Mouse (Mus musculus) liver, embryonic 15.5 days (tissue): Measurements from ENCODE around the gene Unc5a. TPM values are rescaled to one million over a fixed set of nuclear protein-coding genes. Genes with fewer than 3 reads are reported as not detected.

Experiments
- ATAC-seq: fragments of 200-750 bp; cut with Nextera tagmentation; 2 replicates; pipeline ENCODE4 v1.8.0; 2017; ENCODE audit warnings: moderate number of reproducible peaks, mild to moderate bottlenecking, moderate library complexity; ENCODE audit not compliant: insufficient read depth
- H3K27ac ChIP-seq: fragments of 300-500 bp; sonication (generic); replicated peaks from 2 replicates; pipeline ENCODE4 v1.5.1; 2015; ENCODE audit warnings: mild to moderate bottlenecking, inconsistent platforms
- H3K27me3 ChIP-seq: fragments of 300-500 bp; sonication (generic); 2 replicates; pipeline ENCODE4 v1.6.1; 2015; ENCODE audit warnings: mild to moderate bottlenecking, inconsistent platforms
- H3K36me3 ChIP-seq: fragments of 300-500 bp; sonication (generic); replicated peaks from 2 replicates; pipeline ENCODE4 v1.6.1; 2015; ENCODE audit warnings: moderate library complexity, mild to moderate bottlenecking, inconsistent platforms
- H3K4me1 ChIP-seq: fragments of 300-500 bp; sonication (generic); replicated peaks from 2 replicates; pipeline ENCODE4 v1.6.1; 2015; ENCODE audit warnings: inconsistent platforms
- H3K4me2 ChIP-seq: fragments of 300-500 bp; sonication (generic); 2 replicates; pipeline ENCODE4 v1.6.1; 2015; ENCODE audit warnings: moderate library complexity, mild to moderate bottlenecking, inconsistent platforms
- H3K4me3 ChIP-seq: fragments of 300-500 bp; sonication (generic); replicated peaks from 2 replicates; pipeline ENCODE4 v1.5.1; 2015; ENCODE audit warnings: mild to moderate bottlenecking, inconsistent platforms
- H3K9ac ChIP-seq: fragments of 300-500 bp; sonication (generic); 2 replicates; pipeline ENCODE4 v1.6.1; 2015; ENCODE audit warnings: moderate library complexity, mild to moderate bottlenecking, inconsistent platforms
- H3K9me3 ChIP-seq: fragments of 300-500 bp; sonication (generic); replicated peaks from 2 replicates; pipeline ENCODE4 v1.6.1; 2016; ENCODE audit warnings: inconsistent platforms
- WGBS: fragments of 180-500 bp; shearing (Covaris S2); methylation state at CpG from one replicate; pipeline ENCODE4 v1.1.7; 2015; ENCODE audit warnings: mixed read lengths; ENCODE audit not compliant: insufficient replicate concordance; 5-methylcytosine and 5-hydroxymethylcytosine counted together
- polyA plus RNA-seq: library from polyadenylated mRNA; unstranded; fragments of >200 nt; fragmentation: Nextera tagmentation; extraction: Ambion mirVana; gene quantifications from 2 replicates; pipeline ENCODE4 v1.2.1, GENCODE M21; 2015

Unc5a gene
- polyA plus RNA-seq, 1 experiment from 2014 or later, result 0.51 TPM

DNA sequence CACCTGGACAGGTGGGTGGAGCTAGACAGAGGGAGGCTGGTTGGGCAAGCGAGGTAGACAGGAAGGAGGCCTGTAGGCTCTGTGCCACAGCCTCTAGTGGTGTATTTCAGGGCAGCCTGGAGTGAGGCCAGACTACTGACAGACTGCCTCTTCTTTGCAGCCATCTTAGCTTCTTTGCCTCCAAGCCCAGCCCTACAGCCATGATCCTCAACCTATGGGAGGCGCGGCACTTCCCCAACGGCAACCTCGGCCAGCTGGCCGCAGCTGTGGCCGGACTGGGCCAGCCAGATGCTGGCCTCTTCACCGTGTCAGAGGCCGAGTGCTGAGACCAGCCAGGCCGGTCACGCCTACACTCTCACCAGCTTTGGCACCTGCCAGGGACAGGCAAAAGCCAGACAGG, 55.4 kb downstream of the Unc5a start:
- no peaks in the 10 kb centered on the region for H3K9me3 ChIP-seq

DNA sequence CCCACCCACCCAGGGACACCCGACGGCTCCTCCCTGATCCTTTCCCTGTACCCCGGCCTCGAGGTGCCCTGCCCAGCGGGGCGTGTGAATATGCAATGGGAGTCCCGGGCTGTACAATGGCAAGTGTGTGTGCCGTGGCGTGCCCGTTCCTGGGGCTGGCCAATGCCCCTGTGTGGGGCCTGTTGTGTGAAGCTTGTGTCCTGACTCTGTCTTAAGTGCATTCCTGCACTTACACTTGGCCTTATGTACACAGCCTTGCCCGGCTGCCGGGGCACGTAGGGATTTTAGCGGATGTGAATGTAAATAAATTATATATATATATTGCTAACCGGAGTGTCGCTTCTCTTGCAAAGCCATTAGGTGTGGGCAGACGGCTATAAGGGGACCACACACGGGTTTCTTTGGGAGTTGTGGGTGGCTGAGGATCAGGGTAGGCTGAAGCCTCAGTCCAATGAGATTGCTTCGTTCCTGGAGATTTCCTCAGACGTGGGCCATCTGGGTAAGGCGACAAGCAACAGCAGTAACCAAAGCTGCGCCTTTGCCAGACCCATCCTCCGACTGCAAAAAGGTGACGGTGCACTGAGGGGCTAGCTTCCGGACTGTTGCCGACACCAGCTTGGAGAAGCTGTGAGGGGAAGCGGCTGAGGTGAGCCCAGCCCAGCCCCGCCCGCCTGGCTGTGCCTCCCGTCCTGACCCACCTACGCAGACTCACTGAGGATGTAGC, 56.6 kb downstream of the Unc5a start:
- no peak for ATAC-seq
- H3K4me1 ChIP-seq, result no peaks in the 10 kb centered on the region
- no peak overlapping the region for H3K4me3 ChIP-seq
- H3K27me3 ChIP-seq, result no peaks in the 10 kb centered on the region
- WGBS, result 70% methylated on average over 31 of the region's 31 CpGs
- no peaks in the 10 kb centered on the region for H3K9me3 ChIP-seq
- no peak overlapping the region for H3K9ac ChIP-seq
- H3K27ac ChIP-seq, result no peak overlapping the region
- no peak overlapping the region for H3K4me2 ChIP-seq
- no peaks in the 10 kb centered on the region for H3K36me3 ChIP-seq

More for the DNA sequence above, 55.4 kb downstream of the Unc5a start:
- ATAC-seq, result no peak
- H3K9ac ChIP-seq, result no peak overlapping the region
- no peak overlapping the region for H3K27ac ChIP-seq
- no peaks in the 10 kb centered on the region for H3K27me3 ChIP-seq
- 72% methylated on average over 11 of the region's 11 CpGs for WGBS
- no peak overlapping the region for H3K4me2 ChIP-seq
- H3K36me3 ChIP-seq, result no peaks in the 10 kb centered on the region
- no peaks in the 10 kb centered on the region for H3K4me1 ChIP-seq
- H3K4me3 ChIP-seq, result no peak overlapping the region

DNA sequence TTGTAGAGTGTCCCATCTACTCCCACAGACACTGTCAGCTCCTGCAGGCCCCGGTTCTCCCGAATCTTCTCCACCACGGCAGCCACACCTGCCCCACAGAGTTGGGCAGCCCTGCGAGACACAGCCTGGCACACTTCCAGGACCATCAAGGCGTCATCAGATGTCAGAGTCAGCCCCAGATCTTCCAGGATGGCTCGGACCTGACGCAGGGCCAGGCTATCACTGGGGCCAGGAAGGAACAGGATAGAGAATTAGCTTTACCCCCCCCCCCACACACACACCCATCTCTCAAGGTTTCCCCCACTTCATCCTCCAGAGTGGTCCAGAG, 57.2 kb downstream of the Unc5a start:
- ATAC-seq, result no peak
- Histone ChIP-seq H3K27ac (no peak overlapping the region), H3K9ac (no peak overlapping the region), H3K9me3 (no peaks in the 10 kb centered on the region), H3K4me2 (no peak overlapping the region), H3K4me1 (no peaks in the 10 kb centered on the region), H3K27me3 (no peaks in the 10 kb centered on the region), H3K4me3 (no peak overlapping the region), H3K36me3 (no peaks in the 10 kb centered on the region)
- WGBS, result 71% methylated on average over 7 of the region's 7 CpGs

DNA sequence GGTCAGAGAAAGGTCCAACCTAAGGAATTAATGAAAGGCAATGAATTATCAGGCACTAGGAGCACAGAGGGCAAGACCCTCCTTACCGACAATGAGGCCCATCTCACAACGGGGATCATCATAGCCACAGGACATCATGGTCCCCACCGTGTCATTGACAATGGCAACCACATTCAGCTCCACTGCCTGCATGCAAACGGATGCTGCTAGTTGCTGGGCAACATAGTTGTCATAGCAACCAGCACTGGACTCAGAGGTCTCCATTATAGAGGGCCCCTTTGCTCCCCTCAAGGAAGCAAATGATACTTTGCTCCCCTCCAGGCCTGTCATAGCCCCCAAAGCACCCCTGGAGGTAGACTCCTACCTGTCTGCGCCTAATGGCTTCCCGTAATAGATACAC, 59.4 kb downstream of the Unc5a start:
- no peaks in the 10 kb centered on the region for H3K36me3 ChIP-seq
- no peaks in the 10 kb centered on the region for H3K4me1 ChIP-seq
- 66% methylated on average over 6 of the region's 6 CpGs for WGBS
- no peaks in the 10 kb centered on the region for H3K9me3 ChIP-seq
- H3K4me3 ChIP-seq, result no peak overlapping the region
- H3K9ac ChIP-seq, result no peak overlapping the region
- H3K4me2 ChIP-seq, result no peak overlapping the region
- H3K27ac ChIP-seq, result no peak overlapping the region
- H3K27me3 ChIP-seq, result no peaks in the 10 kb centered on the region
- ATAC-seq, result no peak

DNA sequence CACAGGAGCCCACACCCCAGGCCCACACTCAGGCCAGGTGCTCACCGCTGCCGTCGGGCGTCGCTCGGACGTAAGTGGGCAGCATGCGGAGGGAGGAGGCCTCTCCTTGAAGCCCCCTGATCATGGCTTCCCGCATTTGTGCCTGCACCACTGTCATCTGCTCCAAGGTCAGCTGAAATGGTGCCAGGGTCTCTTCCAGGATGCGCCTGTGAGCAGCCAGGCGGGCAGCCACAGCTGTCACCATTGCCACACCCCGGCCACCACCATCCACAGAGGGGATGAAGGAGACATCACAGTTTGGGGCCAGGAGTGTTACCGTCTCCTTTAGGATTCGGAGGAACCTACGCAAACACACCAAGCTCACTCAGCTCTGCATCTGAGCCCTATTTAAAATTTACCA, 61.9 kb downstream of the Unc5a start:
- no peaks in the 10 kb centered on the region for H3K4me1 ChIP-seq
- no peak overlapping the region for H3K4me2 ChIP-seq
- H3K9ac ChIP-seq, result no peak overlapping the region
- H3K9me3 ChIP-seq, result no peaks in the 10 kb centered on the region
- no peak overlapping the region for H3K27ac ChIP-seq
- H3K36me3 ChIP-seq, result no peaks in the 10 kb centered on the region
- no peak overlapping the region for H3K4me3 ChIP-seq
- H3K27me3 ChIP-seq, result no peaks in the 10 kb centered on the region
- no peak for ATAC-seq
- 72% methylated on average over 15 of the region's 15 CpGs for WGBS

DNA sequence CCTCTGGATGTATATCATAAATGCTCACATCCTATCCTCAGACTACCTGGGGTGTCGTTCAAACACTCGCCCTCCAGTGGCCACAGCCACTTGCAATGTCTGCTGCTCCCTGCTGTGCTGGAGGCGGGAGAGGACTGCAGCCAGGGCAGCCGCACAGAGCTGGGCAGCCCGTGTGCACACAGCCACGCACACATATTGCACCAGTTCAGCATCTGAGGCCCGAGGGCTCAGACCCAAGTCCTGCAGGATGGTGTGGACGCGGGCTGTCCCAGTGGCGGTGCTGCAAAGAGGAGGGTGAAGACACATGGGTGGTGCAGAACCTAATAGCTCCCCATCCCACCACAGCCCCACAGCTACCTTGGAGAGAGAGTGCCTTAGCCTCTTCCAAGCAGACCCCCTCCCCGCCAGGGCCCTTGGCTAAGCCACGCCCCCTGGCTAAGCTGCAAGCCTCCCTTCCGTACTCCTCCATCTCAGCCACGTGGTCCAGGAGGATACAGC, 62.8 kb downstream of the Unc5a start:
- no peaks in the 10 kb centered on the region for H3K9me3 ChIP-seq
- H3K4me1 ChIP-seq, result no peaks in the 10 kb centered on the region
- H3K27me3 ChIP-seq, result no peaks in the 10 kb centered on the region
- 12% methylated on average over 14 of the region's 14 CpGs for WGBS
- no peak for ATAC-seq
- no peak overlapping the region for H3K9ac ChIP-seq
- H3K27ac ChIP-seq, result no peak overlapping the region
- H3K4me2 ChIP-seq, result no peak overlapping the region
- H3K36me3 ChIP-seq, result no peaks in the 10 kb centered on the region
- H3K4me3 ChIP-seq, result no peak overlapping the region

DNA sequence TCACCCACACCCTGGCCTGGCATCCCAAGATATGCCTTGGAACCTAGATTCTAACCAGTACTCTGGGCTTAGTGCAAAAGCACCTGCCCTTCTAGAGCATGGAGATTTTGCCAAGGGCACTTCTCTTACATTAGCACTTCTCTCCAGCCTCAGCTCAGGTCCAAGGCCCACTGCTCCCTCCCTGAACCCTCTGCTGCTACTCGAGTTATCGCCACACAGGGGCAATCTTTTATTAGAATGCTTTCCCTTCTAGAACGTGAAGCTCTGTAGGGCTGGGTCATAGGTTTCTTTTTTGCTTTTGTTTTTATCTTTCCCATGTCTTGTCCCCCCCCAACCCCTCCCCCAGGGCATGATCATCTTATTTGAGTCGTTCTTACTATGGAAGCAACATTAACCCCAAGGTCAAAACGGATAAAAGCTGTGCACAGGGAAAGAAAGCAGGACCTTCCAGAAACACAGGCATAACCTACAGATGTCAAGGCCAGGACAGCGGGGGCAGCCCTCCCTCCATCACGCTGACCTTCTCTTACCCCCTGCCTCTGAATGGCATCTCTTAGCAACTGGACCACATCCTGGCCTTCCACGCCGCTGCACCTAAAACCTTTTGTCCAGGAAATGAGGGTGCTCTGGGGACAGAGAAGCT, 64.6 kb downstream of the Unc5a start:
- Histone ChIP-seq H3K4me3 (no peak overlapping the region), H3K9ac (no peak overlapping the region), H3K4me1 (no peaks in the 10 kb centered on the region), H3K4me2 (no peak overlapping the region), H3K36me3 (no peaks in the 10 kb centered on the region), H3K27me3 (no peaks in the 10 kb centered on the region), H3K27ac (no peak overlapping the region), H3K9me3 (no peaks in the 10 kb centered on the region)
- 37% methylated on average over 9 of the region's 9 CpGs for WGBS
- ATAC-seq, result no peak

DNA sequence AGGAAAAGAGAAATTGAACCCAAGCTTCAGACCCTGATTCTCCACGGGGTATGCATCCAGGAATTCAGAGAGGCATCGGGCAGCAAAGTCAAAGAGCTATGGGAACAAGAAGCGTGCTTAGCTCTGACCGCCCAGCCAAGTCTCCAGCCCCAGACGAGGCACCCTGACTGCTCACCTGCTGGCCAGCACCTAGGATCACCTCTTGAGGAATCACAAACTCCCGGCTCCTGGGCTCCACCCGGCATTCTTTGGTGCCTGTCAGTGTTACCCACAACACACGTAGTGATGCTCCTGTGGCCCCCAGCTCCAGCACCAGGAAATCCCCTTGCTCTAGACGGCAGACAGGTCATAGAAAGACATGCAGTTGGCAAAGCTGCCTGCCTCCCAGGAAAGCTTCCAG, 65.2 kb downstream of the Unc5a start:
- Histone ChIP-seq H3K36me3 (no peaks in the 10 kb centered on the region), H3K4me3 (no peak overlapping the region), H3K4me1 (no peaks in the 10 kb centered on the region), H3K9ac (no peak overlapping the region), H3K4me2 (no peak overlapping the region), H3K27me3 (no peaks in the 10 kb centered on the region), H3K27ac (no peak overlapping the region), H3K9me3 (no peaks in the 10 kb centered on the region)
- ATAC-seq, result no peak
- WGBS, result 62% methylated on average over 9 of the region's 9 CpGs

DNA sequence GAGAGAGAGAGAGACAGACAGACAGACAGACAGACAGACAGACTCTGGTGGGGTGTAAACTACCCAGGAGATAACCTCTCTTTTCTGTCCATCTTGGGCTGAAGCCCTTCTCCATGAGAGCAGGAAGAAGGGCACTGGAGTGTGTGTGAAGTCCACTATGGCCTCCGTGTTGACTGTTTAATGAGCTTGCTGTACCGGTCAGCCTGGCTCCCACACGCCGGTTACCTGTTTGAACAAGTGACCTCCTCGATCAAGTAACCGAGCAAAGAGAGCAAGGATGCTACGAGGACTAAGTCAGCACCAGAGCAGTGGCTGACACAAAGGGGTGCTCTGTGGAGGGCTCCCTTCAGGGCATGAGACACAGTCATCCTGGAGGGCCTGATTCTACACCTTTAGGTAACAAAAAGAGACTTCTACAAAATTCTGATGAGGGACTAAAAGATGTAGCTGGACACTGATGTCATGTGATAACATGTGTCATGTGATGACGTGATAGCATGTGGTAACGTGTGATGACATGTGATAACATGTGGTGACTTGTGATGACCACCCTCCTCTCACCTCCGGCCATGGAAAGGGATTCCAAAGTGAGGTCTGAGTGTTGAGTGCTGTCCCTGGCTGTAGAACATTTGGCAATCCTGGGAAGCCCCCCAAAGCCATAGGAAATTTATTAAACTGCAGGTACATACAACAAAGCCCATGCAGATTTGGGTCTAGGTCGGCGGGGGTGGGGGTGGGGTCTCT, 68.1 kb downstream of the Unc5a start:
- WGBS, result 67% methylated on average over 12 of the region's 12 CpGs
- Histone ChIP-seq H3K4me1 (no peaks in the 10 kb centered on the region; the same call in 1 of the 2 replicates), H3K4me2 (no peak overlapping the region), H3K9me3 (no peaks in the 10 kb centered on the region), H3K4me3 (no peak overlapping the region), H3K27me3 (no peaks in the 10 kb centered on the region), H3K9ac (no peak overlapping the region), H3K36me3 (no peaks in the 10 kb centered on the region), H3K27ac (no peak overlapping the region)
- no peak for ATAC-seq

DNA sequence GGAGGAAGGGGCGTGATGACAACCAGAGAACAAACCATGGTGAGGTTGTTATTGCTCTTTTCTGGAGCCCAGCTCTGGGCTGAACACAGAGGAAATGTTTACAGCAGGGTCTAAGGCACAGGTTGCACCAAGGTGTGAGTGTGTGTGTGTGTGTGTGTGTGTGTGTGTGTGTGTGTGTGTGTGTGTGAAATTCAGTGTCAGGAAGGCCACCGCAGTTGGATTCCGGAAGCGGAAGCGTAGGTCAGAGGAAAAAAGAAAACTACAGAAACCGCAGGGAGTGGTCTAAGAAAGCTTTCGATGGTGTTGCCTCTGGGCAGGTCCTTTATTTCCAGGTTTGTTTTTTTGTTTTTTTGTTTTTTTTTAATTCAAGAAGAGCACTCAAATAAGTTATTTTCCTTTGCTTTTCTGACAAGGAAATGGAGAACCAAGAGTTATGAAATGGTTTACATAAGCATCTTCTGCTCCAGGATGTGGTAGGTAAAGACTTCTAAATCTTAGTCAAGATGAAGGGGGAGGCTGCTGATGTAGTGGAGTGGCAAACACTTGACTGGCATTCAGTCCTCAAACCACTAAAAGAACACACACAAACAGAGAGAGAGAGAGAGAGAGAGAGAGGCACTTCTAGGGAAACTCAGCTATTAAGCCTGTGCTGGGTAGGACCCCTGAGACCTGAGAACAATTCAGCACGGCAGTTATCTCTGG, 68.8 kb downstream of the Unc5a start:
- no peaks in the 10 kb centered on the region for H3K9me3 ChIP-seq
- no peak overlapping the region for H3K4me2 ChIP-seq
- 55% methylated on average over 8 of the region's 8 CpGs for WGBS
- no peak overlapping the region for H3K27ac ChIP-seq
- no peak overlapping the region for H3K9ac ChIP-seq
- H3K4me3 ChIP-seq, result no peak overlapping the region
- no peaks in the 10 kb centered on the region for H3K27me3 ChIP-seq
- ATAC-seq, result no peak
- no peaks in the 10 kb centered on the region for H3K36me3 ChIP-seq
- H3K4me1 ChIP-seq, result no peaks in the 10 kb centered on the region; the same call in 1 of the 2 replicates

DNA sequence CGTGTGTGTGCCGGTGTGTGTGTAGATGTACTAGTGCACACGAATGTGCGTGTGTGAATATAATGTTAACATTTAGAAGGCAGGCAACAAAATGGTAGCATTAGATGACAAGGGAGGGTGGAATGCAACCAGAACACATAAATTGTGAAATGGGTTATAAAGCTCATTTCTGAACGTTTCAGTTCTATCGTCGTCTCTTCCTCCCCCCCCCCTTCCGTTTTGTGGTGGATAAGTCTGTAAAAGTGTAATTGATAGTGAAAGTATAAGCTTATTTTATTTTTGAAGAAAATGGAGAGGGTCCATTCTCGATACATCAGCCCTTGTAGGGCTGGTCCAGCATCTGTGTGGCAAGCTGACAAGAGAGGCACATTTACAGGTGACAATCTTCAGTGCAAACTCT, 69.5 kb downstream of the Unc5a start:
- Histone ChIP-seq H3K27ac (no peak overlapping the region), H3K4me2 (no peak overlapping the region)

More for the DNA sequence above, 69.5 kb downstream of the Unc5a start:
- no peaks in the 10 kb centered on the region for H3K9me3 ChIP-seq
- no peak overlapping the region for H3K9ac ChIP-seq
- no peak for ATAC-seq
- H3K27me3 ChIP-seq, result no peaks in the 10 kb centered on the region
- no peaks in the 10 kb centered on the region; the same call in 1 of the 2 replicates for H3K4me1 ChIP-seq
- WGBS, result 64% methylated on average over 9 of the region's 9 CpGs
- H3K36me3 ChIP-seq, result no peaks in the 10 kb centered on the region
- no peak overlapping the region for H3K4me3 ChIP-seq
